Mouse (Mus musculus) intestine, embryonic 16.5 days (tissue): Measurements from ENCODE around the gene Chd4. TPM values are rescaled to one million over a fixed set of nuclear protein-coding genes. Genes with fewer than 3 reads are reported as not detected.

Experiments
- ATAC-seq: fragments of 200-750 bp; cut with Nextera tagmentation; 2 replicates; pipeline ENCODE4 v1.8.0; 2017; ENCODE audit warnings: moderate TSS enrichment, moderate library complexity
- H3K27ac ChIP-seq: fragments of 300-500 bp; sonication (generic); 2 replicates; pipeline ENCODE4 v1.5.1; 2014; ENCODE audit warnings: mild to moderate bottlenecking, low read length
- H3K27me3 ChIP-seq: fragments of 300-500 bp; sonication (generic); replicated peaks from 2 replicates; pipeline ENCODE4 v1.6.1; 2014; ENCODE audit warnings: low read length, control low read depth, mixed read lengths; ENCODE audit not compliant: control insufficient read depth, insufficient read depth
- H3K36me3 ChIP-seq: fragments of 300-500 bp; sonication (generic); 2 replicates; pipeline ENCODE4 v1.6.1; 2014; ENCODE audit warnings: low read length, control low read depth; ENCODE audit not compliant: control insufficient read depth, insufficient read depth
- H3K4me1 ChIP-seq: fragments of 300-500 bp; sonication (generic); 2 replicates; pipeline ENCODE4 v1.6.1; 2014; ENCODE audit warnings: low read length, control low read depth, mixed read lengths; ENCODE audit not compliant: control insufficient read depth, insufficient read depth
- H3K4me2 ChIP-seq: fragments of 300-500 bp; sonication (generic); 2 replicates; pipeline ENCODE4 v1.6.1; 2014; ENCODE audit warnings: low read depth, low read length, control low read depth
- H3K4me3 ChIP-seq: fragments of 300-500 bp; sonication (generic); 2 replicates; pipeline ENCODE4 v1.5.1; 2014; ENCODE audit warnings: mild to moderate bottlenecking, low read length
- H3K9ac ChIP-seq: fragments of 300-500 bp; sonication (generic); 2 replicates; pipeline ENCODE4 v1.6.1; 2014; ENCODE audit warnings: low read depth, low read length
- H3K9me3 ChIP-seq: fragments of 300-500 bp; sonication (generic); 2 replicates; pipeline ENCODE4 v1.6.1; 2016; ENCODE audit warnings: low read length, control low read depth; ENCODE audit not compliant: control insufficient read depth
- WGBS: fragments of 180-500 bp; shearing (Covaris S2); extraction: QIAGEN DNeasy Blood & Tissue Kit; methylation state at CpG from one replicate; pipeline ENCODE4 v1.1.7; 2014; 5-methylcytosine and 5-hydroxymethylcytosine counted together
- microRNA-seq: library from miRNA; unstranded; fragments of <30 nt; microRNA quantifications from one replicate; pipeline ENCODE4, GENCODE M21; 2016
- polyA plus RNA-seq: library from polyadenylated mRNA; unstranded; fragments of >200 nt; fragmentation: Nextera tagmentation; extraction: Ambion mirVana; gene quantifications from 2 replicates; pipeline ENCODE4 v1.2.1, GENCODE M21; 2015

Gene Chd4
- polyA plus RNA-seq, 1 experiment from 2014 or later: 44.8 TPM

DNA sequence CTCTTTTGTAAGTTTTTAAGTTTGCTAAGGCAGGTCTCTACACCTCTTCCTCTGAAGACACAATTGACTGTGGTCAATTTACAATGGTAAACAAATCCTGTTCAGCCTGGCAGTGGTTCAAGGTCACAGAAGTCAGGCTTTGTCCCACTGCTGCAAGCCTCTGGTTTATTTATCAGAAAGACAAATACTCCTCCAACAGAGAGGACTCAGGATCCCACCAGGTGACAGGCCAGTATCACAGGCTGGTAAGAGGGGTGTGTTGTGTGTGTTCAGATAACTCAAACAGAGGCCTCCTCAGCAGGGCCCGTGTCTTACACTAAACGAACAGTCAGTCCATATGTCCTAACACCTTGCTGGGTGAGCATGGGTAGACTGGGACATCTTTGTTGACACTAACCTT is 76.7 kb downstream of the Chd4 start:
- no peak for ATAC-seq
- Histone ChIP-seq H3K27me3 (no peaks in the 10 kb centered on the region), H3K4me3 (no peak overlapping the region), H3K36me3 (peaks cover 45% of the 10 kb centered on the region), H3K4me1 (peaks cover 5% of the 10 kb centered on the region), H3K9me3 (no peaks in the 10 kb centered on the region), H3K9ac (no peak overlapping the region), H3K27ac (no peak overlapping the region), H3K4me2 (no peak overlapping the region)
- WGBS: 54% methylated on average over 2 of the region's 2 CpGs

DNA sequence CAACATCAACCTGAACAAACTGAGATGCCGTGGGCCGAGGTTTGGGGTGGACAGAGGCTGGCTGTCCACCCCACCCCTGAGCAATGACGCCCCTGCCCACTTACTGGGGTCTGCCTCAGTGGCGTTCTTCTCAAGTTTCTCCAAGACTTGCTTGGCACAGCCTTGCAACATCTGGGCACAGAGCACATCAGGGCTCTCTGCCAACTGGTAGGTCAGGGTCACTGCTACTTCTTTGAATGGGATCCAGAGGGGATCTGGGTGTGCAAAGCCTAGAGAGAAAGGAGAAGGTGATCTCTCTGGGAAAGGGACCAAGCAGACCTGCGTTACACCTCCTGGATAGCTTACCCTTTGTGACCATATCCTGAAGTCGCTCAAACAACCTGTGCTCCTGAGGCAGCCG is 77.5 kb downstream of the Chd4 start:
- ATAC-seq: no peak
- H3K27me3 ChIP-seq: no peaks in the 10 kb centered on the region
- H3K4me3 ChIP-seq: no peak overlapping the region
- H3K36me3 ChIP-seq: peaks cover 46% of the 10 kb centered on the region
- no peak overlapping the region for H3K9ac ChIP-seq
- H3K27ac ChIP-seq: no peak overlapping the region
- H3K4me2 ChIP-seq: no peak overlapping the region
- H3K4me1 ChIP-seq: no peaks in the 10 kb centered on the region
- no peaks in the 10 kb centered on the region for H3K9me3 ChIP-seq
- WGBS: 95% methylated on average over 7 of the region's 7 CpGs

DNA sequence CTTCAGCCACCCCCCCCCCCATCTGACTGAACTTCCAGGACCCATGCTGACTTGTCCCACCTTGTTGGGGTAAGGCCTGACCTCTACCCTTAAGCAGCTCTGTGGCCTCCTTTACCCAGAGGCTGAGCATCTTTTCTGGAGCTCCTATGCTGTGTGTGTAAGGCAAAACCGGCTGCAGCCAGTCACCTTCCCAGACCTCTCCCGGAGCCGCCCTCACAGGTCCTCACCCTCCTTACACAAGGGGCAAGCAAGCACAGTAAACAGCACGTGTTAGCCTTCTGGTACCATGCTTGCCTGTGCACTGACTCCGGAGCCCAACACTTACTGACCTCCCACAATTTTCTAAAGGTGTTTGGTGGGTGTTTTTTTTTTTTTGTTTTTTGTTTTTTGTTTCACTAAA is 79.7 kb downstream of the Chd4 start:
- no peak for ATAC-seq
- Histone ChIP-seq H3K36me3 (peaks cover 46% of the 10 kb centered on the region), H3K9ac (no peak overlapping the region), H3K27ac (no peak overlapping the region), H3K27me3 (no peaks in the 10 kb centered on the region), H3K9me3 (no peaks in the 10 kb centered on the region), H3K4me2 (no peak overlapping the region), H3K4me1 (no peaks in the 10 kb centered on the region), H3K4me3 (no peak overlapping the region)
- WGBS: 96% methylated on average over 5 of the region's 5 CpGs

DNA sequence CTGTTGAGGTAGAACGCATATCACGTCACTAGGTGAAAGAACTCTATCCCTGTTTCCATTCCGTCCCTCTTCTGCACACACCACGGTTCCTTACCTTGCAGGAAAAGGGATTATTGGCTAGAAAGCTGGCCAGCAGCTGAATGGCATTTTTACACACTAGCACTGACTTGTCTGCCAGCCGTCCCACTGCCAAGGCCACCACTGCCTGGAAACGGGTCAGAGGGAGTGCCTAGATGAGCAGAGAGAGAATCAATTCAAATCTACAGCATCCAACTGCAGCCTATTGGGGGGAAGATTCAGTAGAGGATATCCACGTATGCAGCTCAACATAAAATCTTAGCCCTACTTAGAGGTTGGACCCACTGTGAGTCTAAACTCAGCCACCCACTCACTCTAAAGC is 83.8 kb downstream of the Chd4 start:
- no peak for ATAC-seq
- peaks cover 34% of the 10 kb centered on the region for H3K36me3 ChIP-seq

More for the DNA sequence above, 83.8 kb downstream of the Chd4 start:
- Histone ChIP-seq H3K9me3 (no peaks in the 10 kb centered on the region), H3K4me1 (no peaks in the 10 kb centered on the region), H3K27me3 (no peaks in the 10 kb centered on the region), H3K27ac (no peak overlapping the region), H3K9ac (no peak overlapping the region), H3K4me3 (no peak overlapping the region), H3K4me2 (no peak overlapping the region)
- 89% methylated on average over 7 of the region's 7 CpGs for WGBS

Small RNA genes within 50 kb of the gene (microRNA-seq; reads per million reads assigned to microRNA genes)
- not detected for gene Mir7045

Other genes starting within 250 kb of the Chd4 start
- 5.6 and 7.2 TPM in 2 replicates for gene P3h3, start 238.2 kb upstream of the Chd4 start, polyA plus RNA-seq
- gene Gpr162, start 232.0 kb upstream of the Chd4 start, polyA plus RNA-seq: 0.75 and 0.77 TPM in 2 replicates
- 0.44 and 0.70 TPM in 2 replicates for gene Cd4, start 207.8 kb upstream of the Chd4 start, polyA plus RNA-seq
- 1.9 TPM in 2 replicates for gene Lag3, start 184.3 kb upstream of the Chd4 start, polyA plus RNA-seq
- 87.8 and 173 TPM in 2 replicates for gene Ptms, start 175.9 kb upstream of the Chd4 start, polyA plus RNA-seq
- 296 and 299 TPM in 2 replicates for gene Mlf2, start 164.6 kb upstream of the Chd4 start, polyA plus RNA-seq
- 170 and 176 TPM in 2 replicates for gene Cops7a, start 130.4 kb upstream of the Chd4 start, polyA plus RNA-seq
- gene Pianp, start 99.3 kb upstream of the Chd4 start, polyA plus RNA-seq: 1.9 and 2.0 TPM in 2 replicates
- gene Zfp384, start 86.8 kb upstream of the Chd4 start, polyA plus RNA-seq: 8.9 and 10.3 TPM in 2 replicates
- gene Ing4, start 56.2 kb upstream of the Chd4 start, polyA plus RNA-seq: 96.0 and 105 TPM in 2 replicates
- 9.8 and 10.6 TPM in 2 replicates for gene Acrbp, start 46.3 kb upstream of the Chd4 start, polyA plus RNA-seq
- 9.4 and 9.7 TPM in 2 replicates for gene Lpar5, start 28.1 kb upstream of the Chd4 start, polyA plus RNA-seq
- gene Nop2, start 35.9 kb downstream of the Chd4 start, polyA plus RNA-seq: 59.5 and 66.8 TPM in 2 replicates
- gene Iffo1, start 49.3 kb downstream of the Chd4 start, polyA plus RNA-seq: 4.5 and 5.3 TPM in 2 replicates
- 2,256 and 2,328 TPM in 2 replicates for gene Gapdh, start 70.5 kb downstream of the Chd4 start, polyA plus RNA-seq
- gene Ncapd2, start 95.7 kb downstream of the Chd4 start, polyA plus RNA-seq: 67.8 and 78.0 TPM in 2 replicates
- 267 and 284 TPM in 2 replicates for gene Mrpl51, start 95.8 kb downstream of the Chd4 start, polyA plus RNA-seq
- gene Vamp1, start 119.6 kb downstream of the Chd4 start, polyA plus RNA-seq: 5.0 and 5.9 TPM in 2 replicates
- gene Tapbpl, start 135.9 kb downstream of the Chd4 start, polyA plus RNA-seq: 13.3 and 14.4 TPM in 2 replicates
- gene Cd27, start 141.0 kb downstream of the Chd4 start, polyA plus RNA-seq: 2.0 and 2.3 TPM in 2 replicates
- 0.09 and 0.17 TPM in 2 replicates for gene Tuba3a, start 190.1 kb downstream of the Chd4 start, polyA plus RNA-seq
- 106 and 107 TPM in 2 replicates for gene Ltbr, start 217.9 kb downstream of the Chd4 start, polyA plus RNA-seq
- gene Scnn1a, start 224.7 kb downstream of the Chd4 start, polyA plus RNA-seq: 5.0 and 7.6 TPM in 2 replicates